Mouse (Mus musculus) lung, embryonic 16.5 days (tissue): ENCODE data around the gene Metap1d. TPM values are rescaled to one million over a fixed set of nuclear protein-coding genes. Genes with fewer than 3 reads are reported as not detected.

Experiments
- ATAC-seq: fragments of 200-750 bp; cut with Nextera tagmentation; 2 replicates; pipeline ENCODE4 v1.8.0; 2017; ENCODE audit warnings: low read depth, mild to moderate bottlenecking, moderate library complexity
- H3K27ac ChIP-seq: fragments of 300-500 bp; sonication (generic); 2 replicates; pipeline ENCODE4 v1.5.1; 2014; ENCODE audit warnings: mild to moderate bottlenecking, control low read depth, low read length
- H3K27me3 ChIP-seq: fragments of 300-500 bp; sonication (generic); 2 replicates; pipeline ENCODE4 v1.6.1; 2014; ENCODE audit warnings: low read depth, low read length, mixed read lengths; ENCODE audit not compliant: control insufficient read depth, insufficient read depth
- H3K36me3 ChIP-seq: fragments of 300-500 bp; sonication (generic); 2 replicates; pipeline ENCODE4 v1.6.1; 2014; ENCODE audit warnings: low read length; ENCODE audit not compliant: control insufficient read depth, insufficient read depth
- H3K4me1 ChIP-seq: fragments of 300-500 bp; sonication (generic); replicated peaks from 2 replicates; pipeline ENCODE4 v1.6.1; 2014; ENCODE audit warnings: low read length, mixed read lengths; ENCODE audit not compliant: control insufficient read depth, insufficient read depth
- H3K4me2 ChIP-seq: fragments of 300-500 bp; sonication (generic); 2 replicates; pipeline ENCODE4 v1.6.1; 2014; ENCODE audit warnings: low read depth, low read length, control low read depth
- H3K4me3 ChIP-seq: fragments of 300-500 bp; sonication (generic); 2 replicates; pipeline ENCODE4 v1.5.1; 2014; ENCODE audit warnings: mild to moderate bottlenecking, low read length, control low read depth
- H3K9ac ChIP-seq: fragments of 300-500 bp; sonication (generic); 2 replicates; pipeline ENCODE4 v1.6.1; 2014; ENCODE audit warnings: low read length, control low read depth
- H3K9me3 ChIP-seq: fragments of 300-500 bp; sonication (generic); 2 replicates; pipeline ENCODE4 v1.6.1; 2016; ENCODE audit warnings: low read length; ENCODE audit not compliant: control insufficient read depth
- WGBS: fragments of 180-500 bp; shearing (Covaris S2); extraction: QIAGEN DNeasy Blood & Tissue Kit; methylation state at CpG from one replicate; pipeline ENCODE4 v1.1.7; 2014; 5-methylcytosine and 5-hydroxymethylcytosine counted together
- polyA plus RNA-seq: library from polyadenylated mRNA; unstranded; fragments of >200 nt; fragmentation: Nextera tagmentation; extraction: Ambion mirVana; gene quantifications from 2 replicates; pipeline ENCODE4 v1.2.1, GENCODE M21; 2015

The Metap1d gene
- polyA plus RNA-seq, 1 experiment from 2014 or later, result 36.2 TPM

DNA sequence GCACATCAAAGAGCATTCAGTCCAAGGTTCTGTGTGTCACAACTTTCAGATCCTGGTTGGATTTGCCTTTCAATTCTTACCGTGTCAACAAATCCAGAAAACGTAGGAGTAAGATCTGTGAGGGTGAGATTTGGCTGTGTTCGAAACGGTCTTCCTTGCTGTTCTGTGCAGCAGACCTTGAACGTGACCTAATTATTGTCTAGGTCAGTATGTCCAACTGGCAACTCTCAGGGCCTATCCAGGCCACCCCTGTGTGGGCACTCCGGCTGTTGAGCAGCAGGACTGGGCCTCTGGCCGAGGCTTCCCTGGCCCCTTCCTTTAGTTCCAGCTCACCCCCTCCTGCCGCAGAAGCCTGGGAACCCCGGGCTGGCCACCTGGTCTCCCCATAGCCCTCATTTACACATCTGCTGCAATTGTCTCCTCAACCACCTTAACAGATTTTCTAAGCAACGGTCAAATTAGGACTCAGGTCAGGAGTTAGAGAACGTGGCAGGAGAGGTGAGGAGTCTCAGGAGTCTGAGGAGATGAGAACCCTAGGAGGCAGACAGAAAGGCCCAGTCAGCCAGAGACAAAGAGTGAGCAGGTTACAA is 13.9 kb downstream of the Metap1d start:
- 67% methylated on average over 11 of the region's 11 CpGs for WGBS
- Histone ChIP-seq H3K9ac (no peak overlapping the region), H3K9me3 (no peaks in the 10 kb centered on the region), H3K4me2 (no peak overlapping the region), H3K4me1 (no peaks in the 10 kb centered on the region), H3K27ac (no peak overlapping the region), H3K36me3 (no peaks in the 10 kb centered on the region), H3K4me3 (no peak overlapping the region), H3K27me3 (no peaks in the 10 kb centered on the region)
- ATAC-seq, result no peak

DNA sequence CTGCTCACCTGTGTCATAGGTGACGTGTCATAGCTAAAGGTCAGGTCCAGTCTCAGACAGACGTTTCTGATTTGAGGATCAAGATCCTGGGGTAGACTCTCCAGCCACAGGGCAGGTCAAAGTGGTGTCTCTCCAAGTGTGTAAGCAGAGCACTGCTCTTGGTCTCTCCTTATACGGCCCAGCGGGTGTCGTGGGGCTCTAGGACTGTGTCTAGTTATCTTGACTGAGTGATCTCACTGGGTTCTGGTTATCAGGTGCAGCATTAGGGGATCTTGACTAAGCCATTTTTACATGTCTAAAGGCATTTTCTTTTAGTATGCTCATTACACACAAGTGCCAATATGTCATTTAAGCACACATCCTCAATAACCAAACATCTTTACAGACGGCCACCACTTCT is 18.0 kb downstream of the Metap1d start:
- H3K27ac ChIP-seq, result no peak overlapping the region
- H3K4me1 ChIP-seq, result no peaks in the 10 kb centered on the region
- H3K9me3 ChIP-seq, result no peaks in the 10 kb centered on the region
- WGBS, result 83% methylated on average over 6 of the region's 6 CpGs
- ATAC-seq, result no peak
- H3K4me3 ChIP-seq, result no peak overlapping the region
- H3K36me3 ChIP-seq, result no peaks in the 10 kb centered on the region
- H3K4me2 ChIP-seq, result no peak overlapping the region
- no peaks in the 10 kb centered on the region for H3K27me3 ChIP-seq
- no peak overlapping the region for H3K9ac ChIP-seq

GRCm38 (mm10) chr2:71473830-71474229 is 20.8 kb downstream of the Metap1d start:
- H3K27me3 ChIP-seq, result no peaks in the 10 kb centered on the region
- no peaks in the 10 kb centered on the region for H3K9me3 ChIP-seq
- no peak overlapping the region for H3K9ac ChIP-seq
- no peaks in the 10 kb centered on the region for H3K36me3 ChIP-seq
- no peak overlapping the region for H3K27ac ChIP-seq
- H3K4me3 ChIP-seq, result no peak overlapping the region
- H3K4me2 ChIP-seq, result no peak overlapping the region
- ATAC-seq, result no peak
- 39% methylated on average over 7 of the region's 7 CpGs for WGBS
- no peaks in the 10 kb centered on the region for H3K4me1 ChIP-seq

GRCm38 (mm10) chr2:71474345-71474744 is 21.3 kb downstream of the Metap1d start:
- Histone ChIP-seq H3K27ac (no peak overlapping the region), H3K4me3 (no peak overlapping the region), H3K27me3 (no peaks in the 10 kb centered on the region), H3K9me3 (no peaks in the 10 kb centered on the region), H3K4me1 (no peaks in the 10 kb centered on the region), H3K9ac (no peak overlapping the region), H3K4me2 (no peak overlapping the region), H3K36me3 (no peaks in the 10 kb centered on the region)
- ATAC-seq, result no peak
- WGBS, result 51% methylated on average over 7 of the region's 7 CpGs

DNA sequence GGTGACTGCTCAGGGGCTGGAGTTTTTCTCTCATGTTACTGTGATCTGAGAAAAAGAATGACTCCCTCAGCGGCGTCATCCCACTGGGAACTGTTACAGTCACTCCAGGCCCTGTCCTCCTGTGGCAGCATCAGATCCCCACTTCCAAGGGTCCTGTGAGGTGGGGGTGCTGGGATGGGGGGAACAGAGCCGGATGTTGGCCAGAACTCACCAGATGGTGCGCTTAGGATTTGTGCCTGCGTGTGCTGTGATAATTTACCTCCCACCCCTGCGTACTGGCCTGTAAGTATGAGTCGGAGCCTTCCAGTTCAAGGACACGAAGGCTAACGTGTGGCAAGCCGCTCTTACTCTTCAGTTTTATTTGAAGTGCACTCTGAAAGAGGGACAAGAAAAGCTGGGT is 22.2 kb downstream of the Metap1d start:
- Histone ChIP-seq H3K4me1 (no peaks in the 10 kb centered on the region), H3K27ac (no peak overlapping the region), H3K9me3 (no peaks in the 10 kb centered on the region), H3K4me2 (no peak overlapping the region), H3K4me3 (no peak overlapping the region), H3K27me3 (no peaks in the 10 kb centered on the region), H3K36me3 (no peaks in the 10 kb centered on the region), H3K9ac (no peak overlapping the region)
- WGBS, result 67% methylated on average over 10 of the region's 10 CpGs
- no peak for ATAC-seq

DNA sequence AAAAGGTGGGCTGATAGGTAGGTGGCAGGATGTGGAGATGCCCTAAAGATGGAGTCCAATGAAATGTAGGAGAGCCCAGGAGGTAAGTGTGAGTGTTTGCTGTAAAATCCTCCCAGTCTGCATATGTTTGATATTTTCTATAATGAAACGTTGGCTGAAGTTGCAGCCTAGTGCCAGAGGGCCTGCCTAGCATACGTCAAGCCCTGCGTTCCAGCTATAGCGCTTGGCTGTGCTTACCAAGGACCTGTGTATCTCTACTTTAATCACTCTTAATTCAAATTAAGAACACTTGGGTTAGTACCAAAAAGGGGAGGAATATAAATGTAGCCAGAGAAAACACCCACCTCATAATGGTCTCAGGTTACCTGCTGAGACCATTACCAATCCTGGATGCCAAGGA is 22.7 kb downstream of the Metap1d start:
- Histone ChIP-seq H3K27ac (no peak overlapping the region), H3K27me3 (no peaks in the 10 kb centered on the region), H3K4me2 (no peak overlapping the region), H3K9ac (no peak overlapping the region), H3K4me3 (no peak overlapping the region), H3K36me3 (no peaks in the 10 kb centered on the region), H3K4me1 (no peaks in the 10 kb centered on the region), H3K9me3 (no peaks in the 10 kb centered on the region)
- 80% methylated on average over 4 of the region's 4 CpGs for WGBS
- ATAC-seq, result no peak

DNA sequence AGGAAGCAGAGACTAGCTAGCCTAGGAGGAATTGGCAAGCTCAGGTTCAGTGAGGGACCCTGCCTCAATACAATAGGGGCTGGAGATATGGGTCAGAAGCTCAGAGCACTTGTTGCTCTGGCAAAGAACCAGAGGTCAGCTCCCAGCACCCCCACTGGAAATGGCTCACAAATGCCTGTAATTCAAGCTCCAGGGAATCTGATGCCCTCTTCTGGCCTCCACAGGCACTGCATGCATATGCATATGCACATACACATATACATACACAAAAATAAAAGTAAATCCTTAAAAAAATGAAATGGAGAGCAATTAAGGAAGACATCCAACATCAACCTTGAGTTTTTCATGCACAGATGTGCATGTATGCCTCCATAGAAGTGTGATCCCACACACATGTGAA is 24.7 kb downstream of the Metap1d start:
- Histone ChIP-seq H3K36me3 (no peaks in the 10 kb centered on the region), H3K4me3 (no peak overlapping the region), H3K4me1 (no peaks in the 10 kb centered on the region), H3K27me3 (no peaks in the 10 kb centered on the region), H3K4me2 (no peak overlapping the region), H3K9me3 (no peaks in the 10 kb centered on the region), H3K9ac (no peak overlapping the region), H3K27ac (no peak overlapping the region)
- no peak for ATAC-seq

- no peaks in the 10 kb centered on the region for H3K27me3 ChIP-seq
- 17% methylated on average over 7 of the region's 7 CpGs for WGBS
- no peaks in the 10 kb centered on the region for H3K9me3 ChIP-seq
- H3K27ac ChIP-seq, result no peak overlapping the region
- no peaks in the 10 kb centered on the region for H3K36me3 ChIP-seq
- ATAC-seq, result no peak
- no peak overlapping the region for H3K9ac ChIP-seq
- H3K4me3 ChIP-seq, result no peak overlapping the region
- no peak overlapping the region for H3K4me2 ChIP-seq
- H3K4me1 ChIP-seq, result no peaks in the 10 kb centered on the region
Measured at GRCm38 (mm10) chr2:71479917-71480316, 26.8 kb downstream of the Metap1d start.

DNA sequence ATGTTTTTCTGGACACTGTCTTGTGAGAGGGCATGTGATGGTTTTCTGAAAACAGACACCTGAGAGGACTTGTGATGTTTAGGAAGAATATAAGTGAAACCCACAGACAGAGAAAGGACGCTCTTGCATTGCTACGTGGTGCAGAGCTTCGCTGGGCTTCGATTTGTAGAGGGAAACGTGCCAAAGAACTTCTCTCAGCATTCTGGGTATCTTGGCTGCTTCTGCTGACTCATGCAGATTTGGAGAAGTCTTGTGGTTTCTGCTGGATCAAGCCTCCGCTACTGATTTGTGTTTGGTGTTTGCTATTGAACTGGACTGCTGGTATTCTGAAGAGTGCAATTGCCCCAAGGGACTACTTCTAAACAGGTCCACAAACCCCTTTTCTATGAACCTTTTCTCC is 28.7 kb downstream of the Metap1d start:
- ATAC-seq, result no peak
- Histone ChIP-seq H3K9me3 (no peaks in the 10 kb centered on the region), H3K4me3 (no peak overlapping the region)

More for the DNA sequence above, 28.7 kb downstream of the Metap1d start:
- Histone ChIP-seq H3K4me1 (no peaks in the 10 kb centered on the region), H3K4me2 (no peak overlapping the region), H3K9ac (no peak overlapping the region), H3K27ac (no peak overlapping the region), H3K36me3 (no peaks in the 10 kb centered on the region), H3K27me3 (no peaks in the 10 kb centered on the region)
- 72% methylated on average over 6 of the region's 6 CpGs for WGBS
